Mouse (Mus musculus) forebrain, embryonic 15.5 days (tissue): ENCODE results near the gene Gm42715. TPM values are rescaled to one million over a fixed set of nuclear protein-coding genes. Genes with fewer than 3 reads are reported as not detected.

ENCODE experiments used
- ATAC-seq: fragments of 200-750 bp; cut with Nextera tagmentation; replicated peaks from 2 replicates; pipeline ENCODE4 v1.8.0; 2017; ENCODE audit warnings: mild to moderate bottlenecking, moderate TSS enrichment, moderate library complexity
- H3K27ac ChIP-seq: fragments of 300-500 bp; sonication (generic); replicated peaks from 2 replicates; pipeline ENCODE4 v1.5.1; 2015; ENCODE audit warnings: mild to moderate bottlenecking, inconsistent platforms
- H3K27me3 ChIP-seq: fragments of 300-500 bp; sonication (generic); 2 replicates; pipeline ENCODE4 v1.6.1; 2015; ENCODE audit warnings: inconsistent platforms
- H3K36me3 ChIP-seq: fragments of 300-500 bp; sonication (generic); 2 replicates; pipeline ENCODE4 v1.6.1; 2015; ENCODE audit warnings: mild to moderate bottlenecking, inconsistent platforms
- H3K4me1 ChIP-seq: fragments of 300-500 bp; sonication (generic); 2 replicates; pipeline ENCODE4 v1.6.1; 2015; ENCODE audit warnings: inconsistent platforms
- H3K4me2 ChIP-seq: fragments of 300-500 bp; sonication (generic); replicated peaks from 2 replicates; pipeline ENCODE4 v1.6.1; 2015; ENCODE audit warnings: mild to moderate bottlenecking, inconsistent platforms
- H3K4me3 ChIP-seq: fragments of 300-500 bp; sonication (generic); 2 replicates; pipeline ENCODE4 v1.5.1; 2015; ENCODE audit warnings: mild to moderate bottlenecking, inconsistent platforms
- H3K9ac ChIP-seq: fragments of 300-500 bp; sonication (generic); replicated peaks from 2 replicates; pipeline ENCODE4 v1.6.1; 2015; ENCODE audit warnings: mild to moderate bottlenecking, inconsistent platforms
- H3K9me3 ChIP-seq: fragments of 300-500 bp; sonication (generic); 2 replicates; pipeline ENCODE4 v1.6.1; 2016; ENCODE audit warnings: inconsistent platforms
- WGBS: fragments of 180-500 bp; shearing (Covaris S2); methylation state at CpG from one replicate; pipeline ENCODE4 v1.1.7; 2015; ENCODE audit warnings: mixed read lengths; 5-methylcytosine and 5-hydroxymethylcytosine counted together
- microRNA-seq: library from miRNA; unstranded; fragments of <30 nt; microRNA quantifications from one replicate; pipeline ENCODE4, GENCODE M21; 2016
- polyA plus RNA-seq: library from polyadenylated mRNA; unstranded; fragments of >200 nt; fragmentation: Nextera tagmentation; extraction: Ambion mirVana; gene quantifications from 2 replicates; pipeline ENCODE4 v1.2.1, GENCODE M21; 2015

The Gm42715 gene
- polyA plus RNA-seq, 1 experiment from 2014 or later: 17.7 TPM

DNA sequence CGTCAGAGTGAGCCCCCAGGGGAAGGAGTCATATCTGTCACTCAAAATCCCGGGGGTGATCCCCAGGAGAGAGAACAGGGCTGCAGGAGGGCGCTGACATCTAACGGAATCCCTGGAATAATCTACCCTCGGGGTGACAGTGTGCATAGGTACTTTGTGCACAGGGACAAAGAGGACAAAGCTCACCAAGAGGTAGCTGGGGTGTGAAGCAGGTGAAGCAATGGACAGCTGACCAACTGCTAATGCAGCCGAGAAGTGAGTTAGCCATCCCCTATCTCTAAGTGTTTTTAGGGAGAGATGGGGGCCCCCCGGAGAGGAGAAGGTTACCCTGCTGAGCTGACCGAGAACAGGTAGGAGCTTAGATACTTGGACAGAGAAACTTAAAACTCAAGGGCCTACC lies 94.7 kb downstream of the Gm42715 start:
- H3K4me1 ChIP-seq: peaks cover 33% of the 10 kb centered on the region
- ATAC-seq: no peak
- 0 out of 2 replicates have a peak overlapping the region, but pooled peaks have one; percentile 89 for H3K27ac ChIP-seq
- H3K4me3 ChIP-seq: peak overlapping the region; percentile 100
- H3K9ac ChIP-seq: peak overlapping the region; percentile 81
- peaks cover 36% of the 10 kb centered on the region for H3K36me3 ChIP-seq
- H3K27me3 ChIP-seq: no peaks in the 10 kb centered on the region
- H3K9me3 ChIP-seq: no peaks in the 10 kb centered on the region
- WGBS: 19% methylated on average over 8 of the region's 8 CpGs
- H3K4me2 ChIP-seq: peak overlapping the region; percentile 94

DNA sequence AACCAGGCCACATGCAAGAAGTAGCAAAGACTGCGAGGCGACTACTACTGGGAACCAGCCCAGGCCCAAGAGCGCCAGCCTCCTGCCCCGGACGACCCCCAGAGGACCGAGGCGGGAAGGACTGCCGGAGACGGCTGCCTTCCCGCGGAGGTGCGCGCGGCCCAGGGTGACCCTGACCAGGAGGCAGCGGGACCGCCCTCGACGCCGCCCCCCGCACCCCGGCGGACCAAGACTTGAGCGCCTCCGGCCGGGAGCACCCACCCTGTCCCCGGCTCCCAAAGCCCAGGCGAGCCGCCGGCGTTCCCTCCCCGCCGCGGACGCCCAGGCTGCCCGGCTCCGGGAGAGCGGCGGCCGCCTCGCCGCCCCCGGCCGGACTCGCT lies 95.1 kb downstream of the Gm42715 start:
- Histone ChIP-seq H3K9me3 (no peaks in the 10 kb centered on the region), H3K36me3 (peaks cover 31% of the 10 kb centered on the region), H3K4me2 (peak overlapping the region; percentile 94), H3K4me1 (peaks cover 33% of the 10 kb centered on the region), H3K9ac (peak overlapping the region; percentile 81), H3K27ac (peak overlapping the region; percentile 89), H3K4me3 (peak overlapping the region; percentile 100), H3K27me3 (no peaks in the 10 kb centered on the region)
- WGBS: under 1% methylated on average over 40 of the region's 44 CpGs
- peak; percentile 36 for ATAC-seq

DNA sequence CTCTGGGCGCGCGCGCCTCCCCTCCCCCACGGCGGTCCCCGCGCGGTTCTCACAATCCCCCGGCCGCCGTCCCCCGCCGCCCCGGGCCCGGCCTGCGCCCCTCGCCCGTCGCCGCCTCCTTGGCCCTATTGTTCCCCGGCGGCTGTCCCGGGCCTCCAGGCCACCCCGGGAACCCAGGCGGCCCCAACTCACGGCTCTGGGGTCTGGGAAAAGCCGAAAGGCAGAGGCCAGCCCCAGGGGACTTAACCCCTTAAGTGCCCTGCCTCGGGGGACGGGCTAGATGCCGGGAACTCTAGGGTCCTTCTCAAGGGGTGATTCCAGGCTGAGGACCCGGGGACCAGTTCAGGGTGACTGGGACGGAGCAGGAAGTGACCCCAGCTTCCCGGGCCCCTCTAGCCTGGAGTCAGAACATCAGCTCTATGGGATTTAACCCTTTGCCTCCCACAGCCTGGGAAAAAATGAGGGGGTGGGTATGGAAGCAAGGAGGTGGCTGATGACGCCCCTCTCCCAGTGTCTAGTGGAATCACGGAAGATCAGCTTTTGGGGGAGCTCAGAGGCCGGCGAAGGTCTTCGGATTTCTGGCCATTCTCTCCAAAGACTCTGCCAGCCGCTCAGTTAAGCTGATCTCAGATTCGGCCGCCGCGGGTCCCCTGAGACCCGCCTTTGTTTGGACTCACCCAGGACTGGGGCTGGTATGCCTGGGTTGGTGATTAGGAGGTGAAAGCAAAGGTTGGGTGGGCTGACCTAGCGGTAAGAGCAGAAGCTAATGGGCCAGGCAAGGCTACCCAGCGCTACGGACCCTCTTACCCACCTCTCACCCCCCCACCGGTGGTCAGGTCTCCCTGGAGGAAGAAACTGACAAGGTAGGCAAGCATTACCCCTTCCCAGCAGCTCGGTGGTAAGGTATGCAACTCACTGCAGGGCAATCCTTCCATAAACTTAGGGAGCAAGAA lies 95.8 kb downstream of the Gm42715 start, which contains the start of gene Zfp629:
Gene Zfp629 (minus strand): TSS at position 907 of the 953 bp plus-strand sequence.
- no peaks in the 10 kb centered on the region for H3K27me3 ChIP-seq
- H3K4me3 ChIP-seq: peak within 1 kb of the TSS; percentile 100
- H3K4me1 ChIP-seq: peaks cover 33% of the 10 kb centered on the region
- under 1% methylated on average over 50 of the region's 50 CpGs for whole genome bisulfite sequencing
- H3K9me3 ChIP-seq: no peaks in the 10 kb centered on the region
- peak within 1 kb of the TSS; percentile 89 for H3K27ac ChIP-seq
- peaks cover 26% of the 10 kb centered on the region for H3K36me3 ChIP-seq
- ATAC-seq: peak; percentile 91
- peak within 1 kb of the TSS; percentile 94 for H3K4me2 ChIP-seq
- peak within 1 kb of the TSS; percentile 81 for H3K9ac ChIP-seq

DNA sequence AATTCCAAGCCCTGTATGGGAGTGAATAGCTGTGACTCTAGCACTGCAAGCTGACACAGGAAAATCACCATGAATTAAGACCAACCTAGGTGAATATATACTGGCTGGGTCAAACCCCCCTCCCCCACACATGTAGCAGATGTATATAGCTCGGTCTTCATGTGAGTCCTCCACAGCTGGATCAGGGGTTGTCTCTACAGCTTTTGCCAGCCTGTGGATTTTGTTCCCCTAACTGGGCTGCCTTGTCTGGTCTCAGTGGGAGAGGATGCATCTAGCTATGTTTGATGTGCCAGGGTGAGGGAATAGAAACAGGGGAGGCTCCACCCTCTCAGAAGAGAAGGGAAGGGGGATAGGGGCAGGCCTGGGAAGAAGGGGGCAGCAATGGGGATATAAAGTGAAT lies 97.0 kb downstream of the Gm42715 start:
- peaks cover 14% of the 10 kb centered on the region for H3K36me3 ChIP-seq
- H3K4me3 ChIP-seq: peak overlapping the region; percentile 100
- H3K4me1 ChIP-seq: peaks cover 33% of the 10 kb centered on the region
- WGBS: 69% methylated on average over 1 of the region's 1 CpGs
- no peaks in the 10 kb centered on the region for H3K27me3 ChIP-seq
- 0 out of 2 replicates have a peak overlapping the region, but pooled peaks have one; percentile 81 for H3K9ac ChIP-seq
- peak overlapping the region; percentile 94 for H3K4me2 ChIP-seq
- H3K9me3 ChIP-seq: no peaks in the 10 kb centered on the region
- ATAC-seq: no peak
- no peak overlapping the region for H3K27ac ChIP-seq

Small RNA genes within 50 kb of the gene (microRNA-seq; reads per million reads assigned to microRNA genes)
- gene Gm47278 (not detected), gene Mir7060 (not detected)

Other genes starting within 250 kb of the Gm42715 start
- 48.7 and 49.5 TPM in 2 replicates for gene Sephs2, start 245.5 kb upstream of the Gm42715 start, polyA plus RNA-seq
- 0.22 and 0.28 TPM in 2 replicates for gene Itgal, start 223.3 kb upstream of the Gm42715 start, polyA plus RNA-seq
- gene Zfp768, start 174.0 kb upstream of the Gm42715 start, polyA plus RNA-seq: 12.1 and 12.7 TPM in 2 replicates
- 7.6 and 8.9 TPM in 2 replicates for gene Zfp747, start 143.5 kb upstream of the Gm42715 start, polyA plus RNA-seq
- gene 9130019O22Rik, start 132.4 kb upstream of the Gm42715 start, polyA plus RNA-seq: 4.8 and 5.5 TPM in 2 replicates
- 5.4 and 5.9 TPM in 2 replicates for gene E430018J23Rik, start 126.0 kb upstream of the Gm42715 start, polyA plus RNA-seq
- gene Zfp764, start 112.8 kb upstream of the Gm42715 start, polyA plus RNA-seq: 4.6 and 6.1 TPM in 2 replicates
- gene Zfp688, start 97.5 kb upstream of the Gm42715 start, polyA plus RNA-seq: 27.8 and 29.5 TPM in 2 replicates
- gene Zfp689, start 70.4 kb upstream of the Gm42715 start, polyA plus RNA-seq: 16.2 and 17.1 TPM in 2 replicates
- gene Prr14, start 60.0 kb upstream of the Gm42715 start, polyA plus RNA-seq: 48.5 and 50.9 TPM in 2 replicates
- gene Fbrs, start 40.4 kb upstream of the Gm42715 start, polyA plus RNA-seq: 12.7 and 13.2 TPM in 2 replicates
- gene Srcap, start 7.6 kb upstream of the Gm42715 start, polyA plus RNA-seq: 54.1 and 64.2 TPM in 2 replicates
- 3.7 and 5.3 TPM in 2 replicates for gene Tmem265, start 41.8 kb downstream of the Gm42715 start, polyA plus RNA-seq
- gene Phkg2, start 53.8 kb downstream of the Gm42715 start, polyA plus RNA-seq: 59.7 and 62.3 TPM in 2 replicates
- 11.8 TPM in 2 replicates for gene Ccdc189, start 69.0 kb downstream of the Gm42715 start, polyA plus RNA-seq
- 51.1 and 52.4 TPM in 2 replicates for gene Rnf40, start 69.2 kb downstream of the Gm42715 start, polyA plus RNA-seq
- gene Zfp629, start 96.2 kb downstream of the Gm42715 start, polyA plus RNA-seq: 18.7 and 18.9 TPM in 2 replicates
- 43.1 and 47.9 TPM in 2 replicates for gene Bcl7c, start 189.3 kb downstream of the Gm42715 start, polyA plus RNA-seq
- gene Ctf1, start 193.2 kb downstream of the Gm42715 start, polyA plus RNA-seq: 3.8 and 5.8 TPM in 2 replicates
- gene Ctf2, start 212.6 kb downstream of the Gm42715 start, polyA plus RNA-seq: 0.10 and 0.19 TPM in 2 replicates
- 9.4 and 10.5 TPM in 2 replicates for gene Fbxl19, start 225.0 kb downstream of the Gm42715 start, polyA plus RNA-seq